Mouse (Mus musculus): Measurements from ENCODE around the gene Tmem150b.
A peak's percentile ranks its signal among the peaks of the same experiment; 100 is the strongest.

The Tmem150b gene

DNA sequence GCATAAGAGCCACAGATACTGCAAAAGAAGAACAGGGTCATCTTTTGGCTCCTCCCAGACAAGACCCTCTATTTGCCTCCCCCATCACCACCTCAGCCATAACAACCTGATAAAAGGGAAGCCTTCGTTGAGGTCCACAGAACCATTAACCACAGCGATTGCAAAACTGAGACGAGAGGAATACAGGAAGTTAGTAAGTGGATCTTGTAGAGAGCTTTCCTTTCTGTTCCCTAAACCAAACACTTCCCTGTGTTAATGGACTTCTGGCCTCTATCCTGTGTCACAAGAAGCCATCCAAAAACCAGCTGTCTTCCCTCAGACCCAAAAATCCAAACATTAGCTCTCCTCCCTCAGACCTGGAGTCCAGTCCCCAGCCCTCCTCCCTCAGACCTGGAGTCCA lies 690 bp downstream of the Tmem150b start:
- DNase-seq, result no peak

DNA sequence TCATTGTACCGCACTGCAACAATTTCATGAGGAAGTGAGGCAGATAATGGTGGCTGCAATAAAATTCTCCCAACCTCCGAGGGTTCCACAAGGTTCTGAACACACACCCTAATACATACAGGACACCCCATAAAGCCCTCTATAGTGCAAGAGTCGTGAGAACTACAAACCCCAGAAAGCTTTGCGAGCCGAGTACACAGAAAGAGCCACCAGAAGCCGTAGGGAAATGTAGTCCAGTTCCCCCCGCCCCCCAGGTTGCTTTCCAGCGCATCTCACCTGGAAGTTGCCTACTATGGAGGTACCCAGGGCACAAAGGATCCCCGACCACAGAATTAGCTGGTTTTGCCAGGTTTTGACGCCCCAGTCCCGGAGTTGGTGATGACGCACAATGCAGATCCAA lies 1.5 kb downstream of the Tmem150b start:
- peak; percentile 67 to 69 for DNase-seq

DNA sequence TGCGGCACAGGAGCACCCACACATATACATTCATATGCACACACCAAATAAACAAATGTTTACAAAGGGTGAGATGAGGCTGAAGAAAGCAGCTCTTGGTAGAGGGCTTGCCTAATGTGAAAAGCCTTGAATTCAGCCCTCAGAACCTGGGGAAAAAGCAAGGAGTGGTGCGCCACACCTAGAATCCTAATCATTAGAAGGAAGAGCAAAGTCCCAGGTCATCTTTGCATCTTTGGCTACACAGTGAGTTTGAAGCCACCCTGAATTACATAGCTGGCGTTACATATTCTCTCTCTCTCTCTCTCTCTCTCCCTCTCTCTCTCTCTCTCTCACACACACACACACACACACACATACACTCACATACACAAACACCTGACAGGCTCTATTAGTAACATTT lies 5.8 kb downstream of the Tmem150b start:
- no peak for DNase-seq

DNA sequence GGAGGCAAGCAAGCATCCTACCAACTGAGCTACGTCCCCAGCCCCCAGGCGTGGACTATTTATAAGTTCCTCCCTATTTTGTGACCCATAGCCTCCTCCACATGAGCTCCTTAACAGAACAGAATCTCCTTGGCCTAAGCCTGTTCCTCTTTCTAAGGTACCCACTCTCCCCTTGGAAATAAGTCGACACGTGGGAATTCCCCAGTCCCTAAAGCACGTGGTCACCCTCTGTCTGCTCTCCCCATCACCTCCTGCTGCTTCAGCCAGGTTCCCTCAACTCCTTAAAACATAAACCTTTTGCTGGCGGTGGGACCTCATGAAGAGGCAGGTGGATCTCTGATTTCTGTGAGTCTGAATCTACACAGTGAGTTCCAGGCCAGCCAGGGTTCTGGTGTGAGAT lies 8.1 kb downstream of the Tmem150b start:
- no peak for DNase-seq

DNA sequence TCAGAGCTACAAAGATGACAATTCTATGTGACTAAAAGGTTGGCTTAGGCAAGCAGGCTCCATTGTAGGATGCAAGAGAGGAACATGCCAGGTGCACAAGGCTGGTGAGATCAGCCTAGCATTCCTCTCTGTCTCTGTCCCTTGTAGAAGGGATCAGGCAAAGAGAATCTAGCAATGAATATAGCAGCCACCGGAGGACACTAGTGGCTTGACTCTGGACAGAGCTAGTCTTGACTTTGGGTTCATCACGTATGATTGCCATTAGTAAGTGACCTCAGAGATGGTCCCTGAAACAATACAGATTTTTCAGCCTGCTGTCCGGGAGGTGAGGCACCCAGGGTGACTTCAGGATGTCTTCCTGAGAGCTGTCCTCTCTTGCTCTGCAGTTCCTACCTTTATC lies 12.5 kb downstream of the Tmem150b start:
- no peak for DNase-seq

DNA sequence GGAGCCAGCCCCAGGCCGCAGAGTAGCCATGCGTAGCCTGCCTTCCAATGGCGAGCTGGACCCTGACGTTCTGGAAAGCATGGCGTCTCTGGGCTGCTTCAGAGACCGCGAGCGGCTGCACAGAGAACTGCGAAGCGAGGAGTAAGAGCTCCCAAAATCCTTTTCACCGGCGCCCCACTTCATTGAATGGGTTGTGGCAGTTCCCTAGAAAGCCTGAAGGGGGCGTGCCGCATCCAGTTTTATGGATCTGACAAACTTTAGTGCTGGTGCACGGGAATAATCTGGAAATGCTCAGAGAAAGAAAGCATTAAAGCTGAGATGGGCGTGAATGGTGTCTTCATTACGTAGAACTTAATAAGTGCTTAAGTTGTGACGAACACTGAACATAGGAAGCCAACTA lies 20.0 kb downstream of the Tmem150b start:
- DNase-seq, result peak; percentile 62 to 75

DNA sequence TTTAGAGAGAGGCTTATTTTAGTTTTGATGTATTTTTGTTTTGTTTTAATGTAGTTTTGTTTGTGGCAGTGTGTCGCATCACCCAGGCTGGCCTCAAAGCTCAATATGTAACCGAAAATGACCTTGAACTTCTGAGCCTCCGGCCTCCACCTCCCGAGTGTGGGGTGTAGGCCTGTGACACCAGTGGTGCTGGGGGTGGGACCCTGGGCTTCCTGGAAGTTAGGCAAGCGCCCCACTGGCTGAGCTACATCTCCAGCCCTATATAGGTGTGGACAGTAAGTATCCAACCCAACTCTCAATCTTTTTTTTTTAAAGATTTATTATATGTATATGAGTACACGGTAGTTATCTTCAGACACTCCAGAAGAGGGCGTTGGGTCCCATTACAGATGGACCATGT lies 21.9 kb downstream of the Tmem150b start:
- no peak for DNase-seq

DNA sequence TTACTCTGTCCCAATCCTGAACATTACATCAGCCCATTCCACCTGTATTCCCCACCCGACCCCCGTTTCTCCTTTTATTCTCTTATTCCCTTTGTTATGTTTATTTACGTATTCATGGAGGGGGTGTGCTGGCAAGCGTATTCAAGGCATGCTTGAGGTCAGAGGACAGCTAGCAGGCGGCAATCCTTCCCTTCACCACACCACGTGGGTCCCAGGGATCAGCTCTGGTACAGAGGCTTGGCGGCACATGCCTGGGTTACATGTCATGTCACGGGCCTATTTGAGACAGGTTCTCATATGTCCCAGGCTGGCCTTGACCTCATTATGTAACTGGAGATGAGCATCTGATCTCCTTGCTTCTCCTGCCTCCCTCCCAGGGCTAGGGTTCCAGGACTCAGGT lies 22.7 kb downstream of the Tmem150b start:
- no peak for DNase-seq

DNA sequence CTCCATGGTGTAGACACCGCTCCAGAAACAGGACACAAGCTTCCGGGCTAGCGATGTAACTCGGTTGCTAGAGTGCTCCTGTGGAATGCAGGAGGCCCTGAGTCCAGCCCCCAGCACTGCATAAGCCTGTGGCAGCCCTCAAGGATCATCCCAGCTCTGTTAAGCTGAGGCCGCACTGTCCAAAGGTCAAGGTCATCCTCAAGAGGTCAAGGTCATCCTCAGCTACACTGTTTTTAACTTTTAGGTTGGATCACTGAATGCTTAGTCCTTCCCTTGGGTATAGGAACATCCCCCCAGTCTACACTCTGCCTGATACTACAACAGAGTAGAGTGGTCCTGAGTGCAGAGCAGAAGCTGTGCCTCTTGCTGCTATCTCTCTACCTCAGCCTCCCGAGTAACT lies 32.0 kb downstream of the Tmem150b start:
- no peak for DNase-seq

DNA sequence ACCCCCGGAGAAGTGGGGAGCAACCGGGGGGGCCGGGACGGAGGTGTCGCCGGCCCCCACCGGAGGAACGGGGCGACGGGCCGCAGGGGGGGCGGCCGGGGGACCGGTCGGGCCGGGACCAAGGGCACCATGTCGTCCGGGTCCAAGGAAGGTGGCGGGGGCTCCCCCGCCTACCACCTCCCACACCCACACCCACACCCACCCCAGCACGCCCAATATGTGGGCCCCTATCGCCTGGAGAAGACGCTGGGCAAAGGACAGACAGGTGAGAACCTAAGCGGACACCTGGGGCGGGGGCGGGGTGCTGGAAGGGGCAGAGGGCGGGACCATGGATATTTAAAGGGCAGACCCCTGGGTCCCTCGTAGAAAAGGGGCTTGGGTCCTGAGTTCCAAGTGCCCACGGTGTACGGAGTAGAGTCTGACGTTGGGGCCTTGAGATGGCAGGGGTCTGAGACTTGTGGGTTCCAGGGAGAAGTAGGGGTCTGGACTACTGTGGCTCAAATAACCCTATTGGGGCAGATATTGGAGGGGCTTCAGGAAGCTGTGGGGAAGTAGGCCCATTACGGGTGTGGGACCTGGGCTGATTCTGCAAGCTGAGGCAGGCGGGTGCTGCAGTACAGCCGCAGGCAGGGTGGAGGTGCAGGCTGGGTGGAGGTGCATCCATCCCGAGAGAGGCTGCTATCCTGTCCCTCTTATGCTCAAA lies 33.9 kb downstream of the Tmem150b start:
- peak; percentile 52 to 57 for DNase-seq

DNA sequence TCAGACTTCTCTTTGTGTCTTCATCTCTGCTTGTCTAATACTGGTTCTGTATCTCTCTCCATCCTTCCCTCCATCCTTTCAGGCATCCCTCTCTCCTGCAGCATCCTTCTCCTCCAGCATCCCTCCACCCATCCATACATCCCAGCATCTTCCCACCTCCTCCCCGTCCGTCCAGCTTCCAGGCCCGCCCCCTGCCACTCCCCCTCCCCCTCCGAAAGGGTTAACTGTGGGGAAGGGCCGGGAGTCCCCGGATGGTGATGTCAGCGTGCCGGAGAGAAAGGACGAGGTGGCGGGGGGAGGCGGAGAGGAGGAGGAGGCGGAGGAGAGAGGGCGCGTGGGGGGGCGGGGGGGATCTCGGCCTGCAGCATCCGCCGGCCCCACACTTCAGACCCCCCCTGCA lies 34.7 kb downstream of the Tmem150b start, which contains the start of gene Brsk1:
Gene Brsk1 (plus strand): TSS at position 218 of the 400 bp plus-strand sequence.
- peak; percentile 97 to 98 for DNase-seq

DNA sequence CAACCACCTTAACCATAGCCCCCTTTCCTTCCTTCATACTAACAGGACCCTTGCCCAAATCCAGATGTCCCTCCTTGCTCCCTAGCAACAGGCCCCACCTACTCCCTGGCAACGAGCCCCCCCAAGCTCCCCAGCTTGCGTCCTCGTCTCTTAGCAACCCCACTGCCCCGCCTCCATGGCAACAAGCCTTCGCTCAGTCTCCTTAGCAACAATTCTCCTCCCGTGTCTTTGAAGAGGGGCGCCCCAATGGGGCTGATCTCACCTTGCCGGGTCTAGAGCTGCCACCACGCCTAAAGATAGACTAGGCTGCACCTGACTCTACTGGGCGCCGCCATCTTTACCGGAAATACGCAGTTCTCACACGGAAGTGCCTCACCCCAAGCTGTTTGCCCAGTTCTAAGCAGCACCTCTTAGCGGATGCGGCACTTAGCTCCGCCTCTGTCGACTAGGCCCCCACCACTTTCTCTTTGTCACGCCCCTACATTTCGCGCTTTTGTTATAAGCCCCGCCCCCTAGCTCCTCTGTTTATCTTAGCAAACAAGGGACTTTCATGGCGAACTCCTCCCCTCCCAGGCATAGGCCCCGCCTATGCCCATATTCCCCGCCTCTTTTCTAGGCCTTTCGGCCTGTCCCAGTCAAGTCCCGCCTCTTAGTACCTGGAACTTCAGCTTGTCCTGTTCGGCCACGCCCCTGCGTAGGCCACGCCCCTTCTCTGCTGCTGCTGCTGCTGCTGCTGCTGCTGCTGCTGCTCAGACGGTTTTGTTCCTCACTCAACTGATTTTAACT lies 40.2 kb downstream of the Tmem150b start, which contains the start of gene Hspbp1:
Gene Hspbp1 (minus strand): TSS at position 437 of the 786 bp plus-strand sequence.
- peak; percentile 89 to 92 for DNase-seq

DNA sequence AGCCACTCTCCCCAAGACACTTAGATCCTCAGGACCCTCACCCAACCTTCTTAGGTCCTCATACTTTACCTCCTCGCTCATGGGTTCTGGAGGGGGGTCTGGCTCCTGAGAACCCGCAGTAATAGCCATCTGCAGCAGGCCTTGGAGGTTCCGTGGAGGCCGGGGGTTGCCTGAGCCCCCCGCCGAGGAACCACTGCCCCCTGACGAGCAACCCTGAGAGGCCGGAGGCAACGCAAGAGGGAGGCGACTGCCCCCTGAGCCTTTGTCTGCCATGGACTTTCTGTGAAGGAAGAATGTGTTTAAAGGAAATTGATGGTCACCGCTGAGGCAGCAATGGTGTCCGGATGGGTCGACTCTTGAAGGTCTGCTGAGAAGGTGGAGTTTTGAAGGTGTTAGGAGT lies 40.8 kb downstream of the Tmem150b start:
- peak in 1 of 2 experiments; percentile 41 for DNase-seq

DNA sequence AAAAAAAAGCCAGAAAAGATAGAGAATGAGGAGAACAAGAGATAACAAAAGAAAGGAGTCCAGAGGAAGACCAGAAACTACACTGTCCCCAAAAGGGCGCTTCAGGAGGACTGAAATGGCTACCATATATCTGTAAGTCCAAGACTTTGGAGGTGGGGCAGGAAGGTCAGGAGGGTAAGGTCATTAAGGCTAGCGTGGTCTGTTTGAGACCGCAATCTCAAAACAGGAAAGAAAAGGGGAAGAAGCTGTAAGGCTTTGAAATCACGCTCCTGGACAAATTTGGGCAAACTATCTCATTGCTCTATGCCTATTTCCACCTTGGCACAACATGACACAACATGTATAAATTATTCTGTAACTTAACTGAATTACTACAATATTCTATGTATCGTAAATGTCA lies 41.7 kb downstream of the Tmem150b start:
- no peak for DNase-seq

DNA sequence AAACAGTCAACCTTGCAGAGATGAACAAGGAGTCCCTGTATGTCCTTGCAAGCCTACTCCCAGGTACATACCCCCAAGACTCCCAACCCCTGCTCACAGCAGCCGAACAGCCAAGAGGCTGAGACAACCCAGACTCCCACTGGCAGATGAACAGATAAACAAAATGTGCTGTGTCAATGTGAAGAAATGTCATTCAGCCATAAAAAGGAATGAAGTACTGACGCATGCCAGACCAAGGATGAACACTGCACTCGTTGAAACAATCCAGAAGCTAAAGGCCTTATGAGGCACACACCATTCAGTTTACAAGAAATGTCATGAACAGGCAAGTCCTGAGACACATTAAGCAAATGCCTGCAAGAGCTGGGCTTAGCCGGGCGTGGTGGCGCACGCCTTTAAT lies 49.8 kb downstream of the Tmem150b start:
- DNase-seq, result no peak

DNA sequence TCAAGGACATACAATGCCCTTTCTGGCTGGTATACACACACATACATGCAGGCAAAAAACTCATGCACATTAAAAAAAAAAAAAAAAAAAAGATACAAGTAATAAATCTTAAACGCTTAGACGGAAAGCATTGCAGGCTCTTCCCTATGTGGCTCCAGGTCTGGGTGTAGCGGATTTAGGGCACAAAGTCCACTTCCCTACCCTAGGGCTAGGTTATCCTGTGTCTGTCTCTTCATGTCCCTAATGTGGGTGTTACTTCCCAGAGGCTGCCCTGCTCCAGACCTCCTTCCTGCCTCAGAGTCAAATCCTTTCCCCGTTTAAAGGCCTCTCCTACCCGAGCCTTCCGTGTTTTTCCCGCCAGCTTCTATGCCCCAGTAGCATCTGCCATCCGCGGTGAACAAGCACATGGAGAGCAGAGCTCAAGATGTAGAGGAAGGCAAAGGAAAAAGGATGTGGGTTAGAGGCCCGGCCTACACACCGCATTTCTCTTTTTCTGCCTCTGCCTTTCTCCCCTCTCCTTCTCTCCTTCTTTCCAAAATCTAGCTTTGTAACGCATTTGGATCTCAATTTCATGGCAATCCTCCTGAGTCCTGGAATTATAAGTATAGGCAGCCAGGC lies 50.8 kb downstream of the Tmem150b start:
- DNase-seq, result no peak

DNA sequence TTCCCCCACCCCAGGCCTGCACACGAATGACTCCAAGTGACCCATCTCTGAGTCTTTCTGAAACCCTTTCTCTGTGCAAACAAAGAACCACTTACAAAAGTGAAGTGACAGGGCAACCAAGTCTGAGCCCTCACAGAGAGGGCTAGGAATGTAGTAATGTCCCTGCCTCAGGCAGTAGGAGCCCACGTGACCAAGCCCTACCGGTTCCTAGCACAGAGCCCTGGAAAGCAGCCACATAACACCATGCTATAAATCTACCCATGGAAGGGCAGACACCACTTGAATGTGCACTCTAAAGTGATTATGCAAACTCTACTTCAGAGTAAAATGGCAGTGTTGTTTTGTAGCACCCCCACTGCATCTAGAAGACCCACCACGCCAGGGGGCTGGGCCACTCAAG lies 53.1 kb downstream of the Tmem150b start:
- no peak for DNase-seq

DNA sequence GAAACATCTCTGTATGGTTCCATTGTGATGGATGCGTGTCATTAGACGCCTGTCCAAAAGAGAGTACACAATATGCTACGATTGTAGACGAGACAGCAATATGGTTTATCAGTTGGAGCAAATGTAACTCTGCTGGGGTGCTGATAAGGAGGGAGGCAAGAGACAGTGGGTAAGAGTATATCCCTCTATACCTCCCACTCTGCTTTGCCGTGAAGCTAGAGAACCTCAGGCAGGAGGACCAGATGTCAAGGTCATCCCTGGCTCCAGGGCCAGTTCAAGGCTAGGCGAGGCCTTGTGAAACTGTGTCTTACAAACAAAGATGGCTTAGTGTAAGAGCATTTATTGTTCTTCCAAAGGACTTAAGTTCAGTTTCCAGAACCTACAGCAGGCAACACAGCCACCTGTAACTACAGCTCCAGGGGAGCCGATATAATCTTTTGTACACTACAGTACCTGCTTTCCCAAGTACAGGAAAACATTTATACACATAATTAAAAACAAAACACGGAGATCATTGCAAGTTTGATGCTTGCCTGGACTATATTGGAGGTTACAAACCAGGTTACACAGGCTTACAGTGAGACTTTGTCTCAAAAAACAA lies 54.3 kb downstream of the Tmem150b start:
- no peak for DNase-seq

DNA sequence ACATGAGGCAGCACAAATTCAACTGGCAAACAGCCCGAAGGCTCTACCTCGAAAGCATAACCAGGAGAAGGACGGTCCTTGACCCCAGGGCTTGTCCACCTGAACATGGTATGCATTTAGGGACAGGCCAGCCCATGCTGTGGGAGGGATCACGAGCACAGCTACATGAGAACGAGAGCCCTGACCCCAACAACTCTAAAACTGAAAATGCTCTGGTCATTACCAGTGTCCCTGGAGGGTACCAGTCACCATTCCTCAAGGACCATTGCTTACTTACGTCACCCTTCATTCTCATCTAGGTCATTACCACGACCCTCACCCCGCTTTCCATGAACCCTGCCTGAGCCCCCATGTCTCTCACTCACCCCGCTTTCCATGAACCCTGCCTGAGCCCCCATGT lies 55.9 kb downstream of the Tmem150b start:
- no peak for DNase-seq

DNA sequence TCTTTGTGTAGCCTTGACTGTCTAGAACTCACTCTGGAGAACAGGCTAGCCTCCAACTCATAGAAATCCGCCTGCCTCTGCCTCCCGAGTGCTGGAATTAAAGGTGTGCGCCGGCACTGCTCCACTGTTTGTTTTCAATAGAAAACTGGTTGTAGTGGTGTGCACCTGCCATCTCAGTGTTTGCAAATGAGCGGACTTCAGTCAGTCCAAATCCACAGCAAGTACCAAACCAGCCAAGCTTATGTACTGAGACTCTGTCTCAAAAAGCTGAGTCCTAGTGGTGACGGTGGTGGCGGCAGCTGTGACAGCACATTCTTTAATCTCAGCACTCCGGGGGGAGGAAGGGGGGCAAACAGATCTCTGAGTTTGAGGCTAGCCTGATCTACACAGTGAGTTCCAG lies 56.5 kb downstream of the Tmem150b start:
- no peak for DNase-seq

DNA sequence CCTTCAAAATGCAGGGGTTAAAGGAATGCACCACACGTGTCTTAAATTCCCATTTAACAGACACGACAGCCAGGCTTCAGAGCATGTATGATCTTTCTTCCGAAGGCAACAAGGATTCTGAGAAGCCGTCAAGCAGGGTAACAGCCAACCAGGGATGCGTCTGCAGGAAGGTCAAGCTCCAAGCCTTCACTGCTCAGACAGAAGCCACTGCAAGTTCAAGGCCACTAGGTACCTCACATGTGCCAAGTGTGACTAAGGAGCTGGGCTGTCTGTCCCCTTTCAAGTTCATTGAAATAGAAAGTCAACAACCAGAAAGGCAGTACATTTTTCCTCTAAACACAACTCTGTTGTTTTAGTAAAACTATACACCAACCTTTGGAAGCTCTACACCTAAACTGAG lies 58.2 kb downstream of the Tmem150b start:
- no peak for DNase-seq

DNA sequence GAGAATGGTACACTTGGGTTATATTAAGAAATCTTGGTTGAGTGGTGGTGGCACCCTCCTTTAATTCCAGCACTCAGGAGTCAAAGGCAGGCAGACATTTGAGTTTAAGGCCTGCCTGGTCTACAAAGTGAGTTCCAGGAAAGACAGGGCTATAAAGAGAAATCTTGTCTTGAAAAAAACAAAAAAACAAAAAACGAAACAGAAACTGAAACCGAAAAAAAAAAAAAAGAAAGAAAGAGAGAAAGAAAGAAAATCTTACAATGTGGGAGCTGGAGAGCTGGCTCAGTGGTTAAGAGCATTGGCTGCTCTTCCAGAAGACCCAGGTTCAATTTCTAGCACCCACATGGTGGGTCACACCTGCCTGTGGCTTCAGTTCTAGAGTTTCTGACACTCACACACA lies 61.3 kb downstream of the Tmem150b start:
- no peak for DNase-seq

DNA sequence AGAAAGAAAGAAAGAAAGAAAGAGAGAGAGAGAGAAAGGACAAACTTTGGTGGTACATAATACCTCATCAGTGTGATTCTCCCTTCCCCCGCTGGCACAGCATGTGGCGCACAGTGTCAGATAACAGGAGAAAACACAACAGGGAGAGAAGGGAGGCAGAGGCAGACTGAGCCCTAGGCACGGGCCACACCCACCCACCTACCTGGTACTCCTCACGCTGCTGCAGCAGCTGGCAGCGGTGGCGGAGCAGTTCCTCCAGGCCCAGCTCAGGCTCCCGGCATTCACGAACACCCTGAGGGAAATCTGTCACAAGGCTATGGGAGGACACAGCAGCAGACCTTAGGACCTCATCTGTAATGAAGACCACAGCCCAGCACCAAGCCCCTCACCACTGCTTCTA lies 61.9 kb downstream of the Tmem150b start:
- DNase-seq, result no peak

Data from cerebellum, postnatal 10 days (tissue).